Comparison of ENCODE assay signal across 27 mouse cellular contexts in genomic region chr9:25216210-25216609, GRCm38 (mm10). TPM values are rescaled to one million over a fixed set of nuclear protein-coding genes. Genes with fewer than 3 reads are reported as not detected.
DNase-seq lines count a peak whose midpoint lies in the region; ATAC-seq and TF ChIP-seq lines count a peak whose summit lies in the region.
"Had no signal": no experiment of that assay in that cellular context is flagged by ENCODE, and none has a peak within 500 bp of the region (broad histone marks: within the 10 kb centered on the region; RNA-seq: fewer than 3 reads in every experiment).

No protein-coding gene starts in this region.

- no peak for ATAC-seq in liver, postnatal 0 days
- no peak for ATAC-seq in liver, embryonic 12.5 days
- ATAC-seq: forebrain, embryonic 13.5 days; intestine, postnatal 0 days; lung, postnatal 0 days; midbrain, embryonic 16.5 days had no signal

- no peak overlapping the region for H3K4me3 ChIP-seq in liver, postnatal 0 days (ENCODE audit: low read depth, low read length)
- H3K4me3 ChIP-seq in liver, embryonic 12.5 days, result no peak overlapping the region
- H3K4me3 ChIP-seq: forebrain, embryonic 13.5 days; kidney, embryonic 15.5 days; midbrain, embryonic 10.5 days had no signal

- H3K9me3 ChIP-seq in liver, postnatal 0 days (ENCODE audit: low read length), result no peaks in the 10 kb centered on the region
- H3K9me3 ChIP-seq in liver, embryonic 12.5 days (replicated peaks), result no peaks in the 10 kb centered on the region
- H3K9me3 ChIP-seq: forebrain, embryonic 13.5 days; G1E; kidney, embryonic 15.5 days; midbrain, embryonic 10.5 days had no signal

- H3K9ac ChIP-seq in liver, postnatal 0 days (replicated peaks), result no peak overlapping the region
- no peak overlapping the region for H3K9ac ChIP-seq in liver, embryonic 12.5 days
- H3K9ac ChIP-seq: forebrain, embryonic 13.5 days; hindbrain, embryonic 14.5 days; kidney, embryonic 15.5 days had no signal

- H3K27ac ChIP-seq in liver, postnatal 0 days (ENCODE audit: low read depth), result 0 out of 2 replicates have a peak overlapping the region, but pooled peaks have one; percentile 4
- no peak overlapping the region for H3K27ac ChIP-seq in liver, embryonic 12.5 days
- H3K27ac ChIP-seq: forebrain, embryonic 13.5 days; hindbrain, embryonic 14.5 days; midbrain, embryonic 10.5 days had no signal

- peak; percentile 12 for DNase-seq in embryo, embryonic 9.5 days (ENCODE audit: extremely low spot score)
- no peak for DNase-seq in embryo, embryonic 11 days
- DNase-seq in kidney, postnatal 10 days, result peak; percentile 24
- no peak for DNase-seq in kidney, postnatal 4 days
- no peak for DNase-seq in liver, postnatal 0 days
- no peak for DNase-seq in gastrocnemius, postnatal 14 days
- DNase-seq: adrenal gland, postnatal 10 days; cerebellum, adult 11 months; cerebellum, adult 9-10 months; gastrocnemius, postnatal 10 days; left cerebral cortex, postnatal 4 days; lung, adult 18-20 months; lung, postnatal 4 days; right cerebral cortex, postnatal 25 days; spleen, adult 18-20 months; thymus, postnatal 14 days had no signal

- no peak for TF ChIP-seq CTCF in liver, postnatal 0 days (IDR thresholded peaks at IDR 0.05; ENCODE audit: low read depth)

- H3K27me3 ChIP-seq in liver, postnatal 0 days (ENCODE audit: insufficient read depth, low read length), result no peaks in the 10 kb centered on the region
- H3K27me3 ChIP-seq in liver, embryonic 12.5 days (replicated peaks), result no peaks in the 10 kb centered on the region
- H3K27me3 ChIP-seq: forebrain, embryonic 13.5 days; kidney, embryonic 15.5 days; Patski had no signal

- WGBS in liver, postnatal 0 days (ENCODE audit: insufficient replicate concordance), result 23% methylated on average over 2 of the region's 2 CpGs
- WGBS in liver, embryonic 12.5 days (ENCODE audit: insufficient replicate concordance), result 3% methylated on average over 2 of the region's 2 CpGs

- peaks cover 4% of the 10 kb centered on the region; the same call in 1 of the 2 replicates for H3K4me1 ChIP-seq in liver, postnatal 0 days (ENCODE audit: insufficient read depth)
- 0 out of 2 replicates have a peak, but pooled peaks cover 8% of the 10 kb centered on the region for H3K4me1 ChIP-seq in liver, embryonic 12.5 days

- TF ChIP-seq EP300 in liver, postnatal 0 days (IDR thresholded peaks at IDR 0.05; ENCODE audit: low read depth), result no peak

- H3K36me3 ChIP-seq in liver, postnatal 0 days (replicated peaks; ENCODE audit: insufficient read depth, low read length), result no peaks in the 10 kb centered on the region
- no peaks in the 10 kb centered on the region for H3K36me3 ChIP-seq in liver, embryonic 12.5 days
- H3K36me3 ChIP-seq: G1E; kidney, embryonic 15.5 days; midbrain, embryonic 10.5 days had no signal

- H3K4me2 ChIP-seq in liver, postnatal 0 days (ENCODE audit: low read depth, low read length), result no peak overlapping the region
- H3K4me2 ChIP-seq in liver, embryonic 12.5 days, result no peak overlapping the region
- H3K4me2 ChIP-seq: forebrain, embryonic 13.5 days; heart, embryonic 11.5 days; hindbrain, embryonic 14.5 days; kidney, embryonic 15.5 days had no signal

- intact Hi-C loops in gastrocnemius, postnatal 14 days (cut with DNase I; ENCODE audit: low total_unique reads), result no loop called here

RNA-seq across cellular contexts. Expression of gene Sept7, which starts 36.0 kb away (rescaled TPM):
- polyA plus RNA-seq in liver, postnatal 0 days (2015; fragmentation: Nextera tagmentation; extraction: Ambion mirVana), result 77.2 and 83.6 TPM in 2 replicates
- polyA plus RNA-seq in liver, embryonic 12.5 days (2016; fragmentation: Nextera tagmentation; extraction: Ambion mirVana), result 137 TPM in 2 replicates
- total RNA-seq in gastrocnemius, postnatal 14 days (2021), result 10 to 100 TPM; 74.8 to 85.8 TPM

Comparison
In these comparisons a context has a peak if more than half of its experiments do, and no peak if none do; other contexts are left out.
1. DNase-seq: peak in embryo, embryonic 9.5 days (single experiment) and kidney, postnatal 10 days (single experiment); none in embryo, embryonic 11 days (single experiment), kidney, postnatal 4 days (0 of 2), liver, postnatal 0 days (single experiment) and gastrocnemius, postnatal 14 days (single experiment).